Mouse (Mus musculus) brain, embryonic 14.5 days (tissue): ENCODE measurements around the gene Gjb4.

Source experiments
- CTCF ChIP-seq: fragments of 200-500 bp; IDR thresholded peaks from 2 replicates; pipeline ENCODE4 v1.5.1; 2012; ENCODE audit warnings: inconsistent platforms, mild to moderate bottlenecking, moderate library complexity, borderline replicate concordance; ENCODE audit not compliant: insufficient read depth, insufficient read length; ENCODE audit errors: extremely low read depth
- POLR2A ChIP-seq: fragments of 200-500 bp; IDR thresholded peaks from 2 replicates; pipeline ENCODE4 v1.6.1; 2012; ENCODE audit warnings: mild to moderate bottlenecking, inconsistent platforms, borderline replicate concordance; ENCODE audit not compliant: poor library complexity, insufficient read depth, insufficient read length, severe bottlenecking; ENCODE audit errors: extremely low read depth

GRCm38 (mm10) chr4:127324759-127325158 lies 29.1 kb downstream of the Gjb4 start:
- TF ChIP-seq CTCF, result peak; percentile 95
- TF ChIP-seq POLR2A, result no peak
